Mouse (Mus musculus): ENCODE measurements around the gene Rsrp1. TPM values are rescaled to one million over a fixed set of nuclear protein-coding genes. Genes with fewer than 3 reads are reported as not detected.

The Rsrp1 gene
- total RNA-seq, 2 experiments from 2014 or later, result 119 to 462 TPM

DNA sequence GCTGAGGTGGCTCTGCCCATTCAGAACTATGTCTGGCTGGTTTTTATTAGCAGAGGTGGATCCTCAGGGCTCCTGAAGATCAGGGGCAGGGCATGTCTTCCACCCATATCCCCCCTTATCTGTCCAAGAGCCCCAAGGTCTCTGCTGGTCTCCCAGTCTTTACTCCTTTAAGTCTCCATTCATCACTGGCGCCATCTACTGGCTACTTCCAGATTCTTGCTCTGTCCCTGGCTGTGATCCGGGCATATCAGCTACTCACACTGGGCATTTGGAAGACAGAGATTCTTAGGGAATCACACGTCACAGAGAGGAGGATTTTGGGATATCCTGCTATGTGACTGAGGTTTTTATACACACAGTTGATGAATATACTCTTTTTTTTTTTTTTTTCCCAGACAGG lies 32.9 kb downstream of the Rsrp1 start:
- ATAC-seq (replicated peaks; ENCODE audit: poor library complexity), result peak; percentile 90

DNA sequence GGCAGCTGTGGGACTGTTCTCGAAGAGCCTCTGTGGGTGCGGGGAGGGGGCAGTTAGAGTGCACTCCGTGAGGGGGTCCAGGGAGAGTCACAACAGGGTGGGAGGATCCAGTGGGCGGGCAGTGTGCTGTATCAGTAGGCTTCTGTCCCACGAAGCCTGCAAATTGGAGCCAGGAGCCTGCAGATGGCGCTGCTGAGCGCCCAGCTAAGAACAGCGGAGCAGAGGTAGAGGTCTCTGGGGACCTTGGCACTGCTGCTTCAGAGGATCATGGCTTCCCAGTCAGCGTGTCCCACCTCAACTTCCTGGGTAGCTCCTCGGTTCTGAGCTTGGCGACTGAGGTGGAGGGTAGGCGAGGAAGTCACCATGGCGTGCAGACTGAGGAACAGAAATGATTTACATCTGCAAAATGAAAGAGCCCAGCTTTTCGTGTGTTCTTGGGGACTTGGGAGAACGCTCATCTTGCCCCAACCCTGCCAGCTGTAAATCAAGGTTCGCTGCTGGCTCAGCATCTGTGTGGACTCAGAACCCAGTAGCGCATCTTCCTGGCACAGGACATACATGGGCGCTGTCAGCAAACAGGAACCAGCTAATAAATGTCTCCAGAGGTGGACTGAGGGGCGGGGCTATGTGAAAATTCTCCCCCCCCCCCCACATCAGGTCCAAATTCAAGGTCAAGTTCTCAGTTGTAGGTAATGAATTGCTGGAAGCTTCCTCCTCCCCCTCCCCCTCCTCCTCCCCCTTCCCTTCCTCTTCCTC lies 39.8 kb downstream of the Rsrp1 start:
- ATAC-seq (replicated peaks; ENCODE audit: poor library complexity), result peak; percentile 96

DNA sequence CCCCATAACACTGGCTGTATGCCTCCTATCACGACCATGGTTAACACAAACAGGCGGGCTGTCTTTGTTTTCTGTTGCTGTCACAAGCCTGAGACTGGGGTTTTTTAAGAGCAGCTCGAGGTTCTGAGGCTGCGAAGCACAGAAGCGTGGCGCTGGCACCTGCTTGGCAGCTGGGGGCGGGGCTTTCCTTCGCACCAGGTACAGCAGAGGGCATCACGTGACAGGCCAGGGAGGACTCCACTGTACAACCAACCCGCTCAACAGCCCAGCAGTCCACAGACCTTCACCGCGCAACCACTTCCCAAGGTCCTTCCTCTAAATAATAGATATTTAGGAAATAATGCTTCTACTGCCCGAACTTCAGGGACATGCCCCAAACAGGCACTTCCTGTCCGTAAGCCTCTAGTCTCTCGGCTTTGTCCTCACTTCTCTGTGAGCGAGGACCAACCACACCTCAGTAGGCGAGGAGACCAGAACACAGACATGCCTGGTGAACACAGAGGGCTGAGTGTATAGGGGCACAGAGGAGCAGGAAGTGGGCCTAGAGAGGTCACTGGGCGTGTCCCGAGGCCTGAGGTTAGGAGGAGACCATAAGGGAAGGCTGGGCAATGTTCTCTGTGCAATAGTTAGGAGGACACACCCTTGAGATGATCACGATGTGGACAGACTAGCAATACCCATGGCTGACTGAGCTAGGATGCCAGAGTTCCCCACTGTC lies 44.7 kb downstream of the Rsrp1 start:
- peak; percentile 76 for ATAC-seq (replicated peaks; ENCODE audit: poor library complexity)

DNA sequence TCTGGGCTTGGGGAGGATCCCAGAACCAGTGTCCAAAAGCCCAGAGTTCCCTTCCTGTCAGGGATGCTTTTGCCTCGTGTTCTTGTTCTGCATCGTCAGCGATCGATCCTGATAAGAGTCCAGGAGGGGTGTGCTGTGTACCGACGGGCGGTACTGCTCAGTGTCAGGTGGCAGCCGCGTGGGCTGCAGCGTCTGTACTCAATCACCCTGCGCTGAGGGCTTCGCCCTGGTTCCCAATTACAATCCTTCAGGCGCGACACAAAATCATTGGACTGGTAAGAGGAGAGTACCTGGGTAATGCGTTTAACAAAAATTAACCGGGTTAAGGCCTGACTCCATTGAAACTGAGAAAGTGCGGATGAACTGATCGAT lies 45.2 kb downstream of the Rsrp1 start:
- no peak for ATAC-seq (replicated peaks; ENCODE audit: poor library complexity)

DNA sequence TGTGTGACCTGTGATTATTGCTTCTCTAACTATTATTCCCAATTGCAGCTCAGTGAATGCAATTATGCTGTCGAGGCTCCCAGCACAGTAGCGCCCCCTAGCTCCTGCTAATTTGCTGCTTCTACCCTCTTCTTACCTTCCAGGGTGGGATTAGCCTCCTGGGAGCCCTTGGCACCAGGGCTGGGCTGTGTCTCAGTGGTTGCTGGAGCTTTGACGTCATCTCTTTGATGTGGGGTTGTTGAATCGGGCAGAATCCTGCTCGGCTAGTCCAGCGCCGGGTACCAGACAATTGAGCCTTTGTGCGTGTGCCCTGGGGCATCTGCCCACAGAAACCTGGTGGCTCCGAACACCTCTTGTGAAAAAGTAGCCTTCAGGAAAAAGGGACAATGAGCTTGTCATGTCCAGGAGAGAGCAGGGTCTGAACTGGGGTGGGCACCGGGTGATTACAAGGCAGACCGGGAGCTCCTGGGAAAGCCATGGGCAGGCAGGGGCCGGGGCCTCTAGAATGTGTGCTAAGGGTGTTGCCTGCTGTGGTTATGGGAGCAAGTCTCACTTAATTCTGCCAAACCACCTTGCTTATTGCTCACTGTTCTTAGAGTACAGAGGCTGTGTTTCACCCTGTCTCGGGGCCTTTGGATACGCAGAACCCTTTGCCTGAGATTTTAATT lies 52.0 kb downstream of the Rsrp1 start:
- ATAC-seq (replicated peaks; ENCODE audit: poor library complexity), result peak; percentile 46; the same call in 1 of the 2 replicates

DNA sequence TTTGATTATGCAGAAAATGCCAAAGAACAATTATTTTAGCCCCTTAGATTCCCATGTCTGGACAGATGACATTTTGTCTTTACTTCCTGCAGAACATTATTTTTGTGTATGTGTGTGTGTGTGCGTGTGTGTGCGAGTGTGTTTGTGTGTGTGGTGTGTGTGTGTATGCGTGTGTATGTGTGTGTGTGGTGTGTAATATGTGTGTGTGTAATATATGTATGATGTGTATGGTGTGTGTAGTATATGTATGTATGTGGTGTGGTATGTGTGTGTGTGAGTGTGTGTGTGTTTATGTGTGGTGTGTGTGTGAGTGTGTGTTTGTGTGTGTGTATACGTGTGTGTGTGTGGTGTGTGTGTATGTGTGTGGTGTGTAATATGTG lies 52.5 kb downstream of the Rsrp1 start:
- ATAC-seq (replicated peaks; ENCODE audit: poor library complexity), result no peak

Other genes starting within 250 kb of the Rsrp1 start
- gene Man1c1, start 219.3 kb upstream of the Rsrp1 start, total RNA-seq (2015), result 10.5 and 14.2 TPM in 2 replicates
- gene Man1c1, start 219.3 kb upstream of the Rsrp1 start, total RNA-seq (2017), result 5.0 and 5.8 TPM in 2 replicates
- 13.7 and 26.0 TPM in 2 replicates for gene Ldlrap1, start 155.6 kb upstream of the Rsrp1 start, total RNA-seq (2015)
- gene Ldlrap1, start 155.6 kb upstream of the Rsrp1 start, total RNA-seq (2017), result 13.3 and 14.7 TPM in 2 replicates
- gene Maco1, start 70.2 kb upstream of the Rsrp1 start, total RNA-seq (2015), result 31.4 and 33.0 TPM in 2 replicates
- gene Maco1, start 70.2 kb upstream of the Rsrp1 start, total RNA-seq (2017), result 34.2 and 38.5 TPM in 2 replicates
- 8.0 and 15.9 TPM in 2 replicates for gene Rhd, start 59.1 kb upstream of the Rsrp1 start, total RNA-seq (2015)
- gene Rhd, start 59.1 kb upstream of the Rsrp1 start, total RNA-seq (2017), result 15.3 and 29.2 TPM in 2 replicates
- gene Tmem50a, start 8.6 kb upstream of the Rsrp1 start, total RNA-seq (2015), result 216 and 219 TPM in 2 replicates
- gene Tmem50a, start 8.6 kb upstream of the Rsrp1 start, total RNA-seq (2017), result 248 and 276 TPM in 2 replicates
- gene Syf2, start 7.3 kb downstream of the Rsrp1 start, total RNA-seq (2015), result 50.4 and 58.9 TPM in 2 replicates
- 173 and 193 TPM in 2 replicates for gene Syf2, start 7.3 kb downstream of the Rsrp1 start, total RNA-seq (2017)
- 56.7 and 60.5 TPM in 2 replicates for gene Runx3, start 197.1 kb downstream of the Rsrp1 start, total RNA-seq (2015)
- gene Runx3, start 197.1 kb downstream of the Rsrp1 start, total RNA-seq (2017), result 7.1 and 10.8 TPM in 2 replicates